Mouse (Mus musculus) heart, embryonic 14.5 days (tissue): ENCODE results near the gene Il22. TPM values are rescaled to one million over a fixed set of nuclear protein-coding genes. Genes with fewer than 3 reads are reported as not detected.
"Not testable (repeated sequence)": the region's sequence is repeated elsewhere in the genome, so short reads cannot be mapped to it uniquely, and the experiment has no call there.

ENCODE experiments used
- ATAC-seq: fragments of 200-750 bp; cut with Nextera tagmentation; 2 replicates; pipeline ENCODE4 v1.8.0; 2017; ENCODE audit warnings: low read depth, moderate TSS enrichment; ENCODE audit not compliant: insufficient number of reproducible peaks, insufficient read depth, low FRiP score
- H3K27ac ChIP-seq, 2 experiments: fragments of 200-500 bp in 1 of 2; fragments of 300-500 bp in 1 of 2; sonication (generic) in 1 of 2; replicated peaks in 1 of 2; 2 replicates each; pipeline ENCODE4 v1.5.1; 2012 to 2014; ENCODE audit warnings: low read depth in 2 of 2, low read length in 2 of 2, control low read depth in 1 of 2, mild to moderate bottlenecking in 1 of 2, mixed read lengths in 1 of 2; ENCODE audit not compliant: control insufficient read depth in 1 of 2, insufficient read depth in 1 of 2
- H3K27me3 ChIP-seq: fragments of 300-500 bp; sonication (generic); 2 replicates; pipeline ENCODE4 v1.6.1; 2014; ENCODE audit warnings: mild to moderate bottlenecking, low read length, control low read depth; ENCODE audit not compliant: control insufficient read depth, insufficient read depth
- H3K36me3 ChIP-seq: fragments of 300-500 bp; sonication (generic); 2 replicates; pipeline ENCODE4 v1.6.1; 2014; ENCODE audit warnings: mild to moderate bottlenecking, control low read depth, low read length, mixed read lengths; ENCODE audit not compliant: control insufficient read depth, insufficient read depth
- H3K4me1 ChIP-seq, 2 experiments: fragments of 200-500 bp in 1 of 2; fragments of 300-500 bp in 1 of 2; sonication (generic) in 1 of 2; 2 replicates each; pipeline ENCODE4 v1.6.1; 2012 to 2014; ENCODE audit warnings: low read length in 2 of 2, control low read depth in 1 of 2, mixed read lengths in 1 of 2; ENCODE audit not compliant: control insufficient read depth in 2 of 2, insufficient read depth in 2 of 2
- H3K4me2 ChIP-seq: fragments of 300-500 bp; sonication (generic); 2 replicates; pipeline ENCODE4 v1.6.1; 2014; ENCODE audit warnings: mild to moderate bottlenecking, low read length
- H3K4me3 ChIP-seq, 2 experiments: fragments of 200-500 bp in 1 of 2; fragments of 300-500 bp in 1 of 2; sonication (generic) in 1 of 2; 2 replicates each; pipeline ENCODE4 v1.5.1; 2012 to 2014; ENCODE audit warnings: low read length in 2 of 2, mild to moderate bottlenecking in 2 of 2, control low read depth in 1 of 2, low read depth in 1 of 2, moderate library complexity in 1 of 2; ENCODE audit not compliant: control insufficient read depth in 1 of 2, insufficient read depth in 1 of 2
- H3K9ac ChIP-seq: fragments of 300-500 bp; sonication (generic); 2 replicates; pipeline ENCODE4 v1.6.1; 2014; ENCODE audit warnings: mild to moderate bottlenecking, low read length
- H3K9me3 ChIP-seq: fragments of 300-500 bp; sonication (generic); 2 replicates; pipeline ENCODE4 v1.6.1; 2016; ENCODE audit warnings: low read length, control low read depth; ENCODE audit not compliant: control insufficient read depth
- WGBS: fragments of 180-500 bp; shearing (Covaris S2); extraction: QIAGEN DNeasy Blood & Tissue Kit; methylation state at CpG from one replicate; pipeline ENCODE4 v1.1.7; 2014; 5-methylcytosine and 5-hydroxymethylcytosine counted together
- polyA plus RNA-seq: library from polyadenylated mRNA; unstranded; fragments of >200 nt; fragmentation: Nextera tagmentation; extraction: Ambion mirVana; gene quantifications from 2 replicates; pipeline ENCODE4 v1.2.1, GENCODE M21; 2014

Gene Il22
- polyA plus RNA-seq, 1 experiment from 2014 or later = not detected

GRCm38 (mm10) chr10:118179265-118179664 is 25.5 kb upstream of the Il22 start:
- WGBS = 84% methylated on average over 11 of the region's 11 CpGs
- no peak overlapping the region for H3K27ac ChIP-seq
- H3K36me3 ChIP-seq = no peaks in the 10 kb centered on the region
- ATAC-seq = no peak
- H3K4me3 ChIP-seq = no peak overlapping the region
- H3K9ac ChIP-seq = no peak overlapping the region
- H3K9me3 ChIP-seq = no peaks in the 10 kb centered on the region
- no peaks in the 10 kb centered on the region for H3K4me1 ChIP-seq
- H3K4me2 ChIP-seq = no peak overlapping the region
- H3K27me3 ChIP-seq = no peaks in the 10 kb centered on the region

DNA sequence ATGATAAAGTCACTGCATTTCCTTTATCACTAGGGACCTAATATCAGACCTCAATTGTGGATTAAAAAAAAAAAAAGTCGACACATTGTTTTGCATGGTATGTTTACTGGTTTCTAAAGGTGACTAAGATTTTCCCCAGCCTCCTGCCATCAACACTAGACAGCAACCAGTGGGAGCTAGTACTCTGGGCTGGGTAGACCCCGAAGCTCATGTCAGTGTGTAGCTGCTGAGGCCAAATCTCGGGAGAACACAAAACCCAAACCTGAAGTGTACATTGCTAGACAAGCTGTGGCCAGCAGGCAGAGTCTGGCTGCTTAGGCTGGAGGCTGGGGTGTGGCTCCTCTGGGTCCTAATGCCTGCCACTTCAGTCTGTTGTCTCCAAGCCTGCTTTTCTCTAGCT is 9.6 kb upstream of the Il22 start:
- not testable (repeated sequence) for H3K4me2 ChIP-seq, ATAC-seq, H3K27ac ChIP-seq, H3K4me1 ChIP-seq, H3K36me3 ChIP-seq, H3K4me3 ChIP-seq, H3K9ac ChIP-seq, H3K9me3 ChIP-seq, H3K27me3 ChIP-seq
- 27% methylated on average over 3 of the region's 3 CpGs for WGBS

DNA sequence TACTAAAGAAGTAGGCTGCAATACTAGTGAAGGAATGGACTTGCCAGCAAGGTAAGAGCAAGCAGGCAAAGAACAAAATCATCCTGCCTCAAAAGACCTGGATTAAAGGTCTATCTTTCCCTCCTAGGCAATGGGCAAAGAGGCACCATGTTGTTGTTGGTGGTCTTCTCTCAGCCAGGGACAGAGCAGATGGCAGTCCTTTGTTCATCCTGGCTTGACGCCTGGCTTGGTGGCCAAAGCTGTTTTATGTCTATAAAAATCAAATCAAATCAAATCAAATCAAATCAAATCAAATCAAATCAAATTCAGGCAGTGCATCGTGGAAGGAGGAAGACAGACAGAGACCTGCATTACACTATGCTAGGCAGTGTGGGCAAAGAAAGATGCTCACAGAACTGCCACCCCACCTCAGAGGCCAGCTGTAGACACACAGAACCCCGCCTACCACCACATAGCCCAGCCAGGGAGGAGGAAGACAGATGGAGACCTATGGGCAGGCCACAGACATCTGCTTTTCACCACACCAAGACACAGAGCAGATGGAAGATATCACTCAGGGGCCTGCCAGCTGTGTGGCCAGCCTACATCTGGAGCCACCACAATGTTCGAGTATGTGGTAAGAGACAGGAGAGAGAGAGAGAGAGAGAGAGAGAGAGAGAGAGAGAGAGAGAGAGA is 11.1 kb downstream of the Il22 start:
- WGBS = 93% methylated on average over 2 of the region's 4 CpGs
- not testable (repeated sequence) for ATAC-seq, H3K27ac ChIP-seq

GRCm38 (mm10) chr10:118227629-118228028 is 22.9 kb downstream of the Il22 start:
- not testable (repeated sequence) for H3K27ac ChIP-seq, H3K4me2 ChIP-seq, H3K36me3 ChIP-seq, H3K9ac ChIP-seq, H3K9me3 ChIP-seq, H3K4me1 ChIP-seq, H3K27me3 ChIP-seq, H3K4me3 ChIP-seq, ATAC-seq
- WGBS = no CpG with 5 or more reads among the region's 2 CpGs

More for the DNA sequence above, 11.1 kb downstream of the Il22 start:
- not testable (repeated sequence) for H3K27me3 ChIP-seq, H3K36me3 ChIP-seq, H3K4me2 ChIP-seq, H3K4me3 ChIP-seq, H3K4me1 ChIP-seq, H3K9me3 ChIP-seq, H3K9ac ChIP-seq

- H3K27me3 ChIP-seq, H3K9me3 ChIP-seq, H3K9ac ChIP-seq, H3K4me3 ChIP-seq, H3K27ac ChIP-seq, H3K4me1 ChIP-seq, ATAC-seq, H3K4me2 ChIP-seq, H3K36me3 ChIP-seq: not testable (repeated sequence)
- no CpG with 5 or more reads among the region's 5 CpGs for WGBS
Measured at GRCm38 (mm10) chr10:118232607-118233006, 27.9 kb downstream of the Il22 start.

GRCm38 (mm10) chr10:118240680-118241079 is 35.9 kb downstream of the Il22 start, which contains the start of gene Gm32717:
Gene Gm32717 (minus strand): TSS chr10:118240780.
- H3K9me3 ChIP-seq, H3K27ac ChIP-seq, H3K27me3 ChIP-seq, ATAC-seq, H3K9ac ChIP-seq, H3K36me3 ChIP-seq, H3K4me2 ChIP-seq, H3K4me3 ChIP-seq, H3K4me1 ChIP-seq: not testable (repeated sequence)
- WGBS = no CpG with 5 or more reads among the region's 13 CpGs

DNA sequence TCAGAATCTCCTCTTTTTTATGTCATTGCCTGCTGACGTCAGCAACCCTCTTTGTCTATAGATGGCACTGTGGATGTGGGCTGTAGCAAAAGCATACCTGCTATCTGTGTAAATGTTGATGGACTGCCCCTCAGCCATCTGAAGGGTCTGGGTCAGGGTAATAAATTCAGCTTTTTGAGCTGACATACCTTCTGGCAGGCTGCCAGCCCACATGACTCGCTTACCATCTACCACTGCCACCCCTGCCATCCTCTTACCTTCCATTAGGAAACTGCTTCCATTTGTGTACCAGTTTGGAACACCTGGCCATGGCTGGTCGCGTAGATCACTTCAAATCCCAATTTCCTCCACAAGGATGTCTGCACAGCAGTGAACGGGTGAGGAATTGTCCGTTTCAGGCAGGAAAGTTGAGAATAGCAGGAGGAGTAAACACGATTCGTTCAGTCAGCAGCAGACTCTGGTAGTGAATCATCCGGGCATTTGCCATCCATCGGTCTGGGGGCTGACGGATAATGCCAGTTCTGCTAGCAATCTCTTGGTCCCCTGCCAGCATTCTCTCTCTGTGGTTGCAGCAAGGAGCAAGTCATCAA is 44.4 kb downstream of the Il22 start:
- H3K4me3 ChIP-seq, H3K27me3 ChIP-seq, ATAC-seq, H3K4me1 ChIP-seq, H3K9me3 ChIP-seq, H3K36me3 ChIP-seq, H3K9ac ChIP-seq, H3K4me2 ChIP-seq, H3K27ac ChIP-seq: not testable (repeated sequence)
- 68% methylated on average over 11 of the region's 11 CpGs for WGBS

DNA sequence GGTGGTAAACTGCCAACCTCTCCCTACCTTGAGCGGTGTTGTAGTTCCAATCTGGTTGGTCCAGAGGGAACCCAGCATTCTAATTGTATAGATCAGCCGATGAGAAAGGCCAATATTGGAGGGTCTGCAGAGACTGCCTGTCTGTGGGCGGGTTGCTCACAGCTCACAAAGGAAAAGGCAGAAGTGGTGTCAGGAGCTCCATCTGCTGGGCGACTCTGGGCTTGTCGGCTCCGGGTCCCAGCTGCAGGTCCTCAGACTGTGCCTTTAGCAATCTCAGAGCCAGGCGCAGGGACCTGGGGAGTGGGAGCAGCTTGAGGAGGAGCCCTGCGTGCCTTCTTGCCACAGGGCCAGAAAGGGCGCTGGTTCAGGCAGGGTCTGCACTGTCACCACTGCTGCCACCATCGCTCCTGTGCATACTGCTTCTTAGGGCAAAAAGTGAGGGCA is 46.1 kb downstream of the Il22 start:
- 52% methylated on average over 10 of the region's 10 CpGs for WGBS
- no peak for ATAC-seq
- H3K4me1 ChIP-seq = no peaks in the 10 kb centered on the region
- H3K36me3 ChIP-seq = no peaks in the 10 kb centered on the region
- no peak overlapping the region for H3K27ac ChIP-seq
- no peak overlapping the region for H3K4me2 ChIP-seq
- no peaks in the 10 kb centered on the region for H3K27me3 ChIP-seq
- H3K9ac ChIP-seq = no peak overlapping the region
- H3K9me3 ChIP-seq = no peaks in the 10 kb centered on the region
- no peak overlapping the region for H3K4me3 ChIP-seq
